Mouse (Mus musculus) liver, adult 2 months (tissue): ENCODE data around the gene Atp6v1d. TPM values are rescaled to one million over a fixed set of nuclear protein-coding genes. Genes with fewer than 3 reads are reported as not detected.

Experiments
- DNase-seq: peaks from one replicate; pipeline ENCODE4 v3.0.0-alpha.2; 2011; ENCODE audit warnings: low read depth, low spot score; ENCODE audit errors: extremely low read depth
- H3K27ac ChIP-seq: fragments of 200-500 bp; replicated peaks from 2 replicates; pipeline ENCODE4 v1.5.1; 2012; ENCODE audit warnings: low read depth, mild to moderate bottlenecking, control low read depth, inconsistent platforms, low read length; ENCODE audit not compliant: insufficient read depth
- H3K27me3 ChIP-seq: fragments of 200-500 bp; 2 replicates; pipeline ENCODE4 v1.6.1; 2012; ENCODE audit warnings: mild to moderate bottlenecking, moderate library complexity, low read length, inconsistent platforms; ENCODE audit not compliant: control insufficient read depth, insufficient read depth
- H3K36me3 ChIP-seq: fragments of 200-500 bp; 2 replicates; pipeline ENCODE4 v1.6.1; 2012; ENCODE audit warnings: low read length, inconsistent platforms; ENCODE audit not compliant: control insufficient read depth, insufficient read depth
- H3K4me1 ChIP-seq: fragments of 200-500 bp; 2 replicates; pipeline ENCODE4 v1.6.1; 2011; ENCODE audit warnings: low read length; ENCODE audit not compliant: control insufficient read depth, insufficient read depth
- H3K4me3 ChIP-seq: fragments of 200-500 bp; 2 replicates; pipeline ENCODE4 v1.5.1; 2011; ENCODE audit warnings: low read depth, mild to moderate bottlenecking, control low read depth, low read length, moderate library complexity; ENCODE audit not compliant: insufficient read depth
- H3K79me2 ChIP-seq: fragments of 200-500 bp; 2 replicates; pipeline ENCODE4 v1.6.1; 2012; ENCODE audit warnings: inconsistent platforms, mild to moderate bottlenecking, low read length, moderate library complexity; ENCODE audit not compliant: control insufficient read depth, insufficient read depth
- H3K9ac ChIP-seq: fragments of 200-500 bp; 2 replicates; pipeline ENCODE4 v1.6.1; 2012; ENCODE audit warnings: low read depth, mild to moderate bottlenecking, control low read depth, inconsistent platforms, low read length
- CTCF ChIP-seq: fragments of 200-500 bp; IDR thresholded peaks from 2 replicates; pipeline ENCODE4 v1.5.1; 2011; ENCODE audit warnings: low read depth, low read length, control low read depth
- POLR2A ChIP-seq: fragments of 200-500 bp; IDR thresholded peaks from 2 replicates; pipeline ENCODE4 v1.6.1; 2011; ENCODE audit warnings: low read length, control low read depth; ENCODE audit not compliant: insufficient read depth; ENCODE audit errors: extremely low read depth
- WGBS: fragments of 180-500 bp; shearing (Covaris S2); methylation state at CpG from one replicate; pipeline ENCODE4 v1.1.7; 2018; 5-methylcytosine and 5-hydroxymethylcytosine counted together
- polyA plus RNA-seq: library from polyadenylated mRNA; depleted of rRNA; stranded (reverse); fragments of >200 nt; gene quantifications from 2 replicates; pipeline ENCODE4 v1.2.3, GENCODE M21; 2012
- total RNA-seq: library from RNA; depleted of rRNA; stranded (reverse); fragments of >200 nt; gene quantifications from 2 replicates; pipeline ENCODE4 v1.2.3, GENCODE M21; 2014

The Atp6v1d gene
- total and polyA plus RNA-seq, 2 experiments: 9.3 to 19.1 TPM

GRCm38 (mm10) chr12:78839906-78840305 lies 21.5 kb downstream of the Atp6v1d start:
- peaks cover 56% of the 10 kb centered on the region for H3K36me3 ChIP-seq
- no peaks in the 10 kb centered on the region for H3K4me1 ChIP-seq
- no peak overlapping the region for H3K9ac ChIP-seq
- WGBS: 60% methylated on average over 4 of the region's 4 CpGs
- DNase-seq: no peak
- no peaks in the 10 kb centered on the region for H3K79me2 ChIP-seq
- H3K27ac ChIP-seq: no peak overlapping the region
- no peak overlapping the region for H3K4me3 ChIP-seq
- TF ChIP-seq CTCF (no peak), POLR2A (no peak)
- H3K27me3 ChIP-seq: no peaks in the 10 kb centered on the region

GRCm38 (mm10) chr12:78834496-78834895 lies 26.9 kb downstream of the Atp6v1d start:
- Histone ChIP-seq H3K36me3 (peaks cover 40% of the 10 kb centered on the region), H3K4me3 (no peak overlapping the region), H3K9ac (no peak overlapping the region), H3K4me1 (no peaks in the 10 kb centered on the region), H3K27ac (no peak overlapping the region), H3K79me2 (no peaks in the 10 kb centered on the region), H3K27me3 (no peaks in the 10 kb centered on the region)
- TF ChIP-seq POLR2A: no peak
- no peak for DNase-seq
- 97% methylated on average over 2 of the region's 2 CpGs for WGBS

GRCm38 (mm10) chr12:78814437-78814836 lies 47.0 kb downstream of the Atp6v1d start:
- Histone ChIP-seq H3K4me1 (no peaks in the 10 kb centered on the region), H3K4me3 (no peak overlapping the region)

GRCm38 (mm10) chr12:78801836-78802235 lies 59.6 kb downstream of the Atp6v1d start:
- H3K4me3 ChIP-seq: no peak overlapping the region
- H3K27me3 ChIP-seq: no peaks in the 10 kb centered on the region
- H3K36me3 ChIP-seq: peaks cover 14% of the 10 kb centered on the region
- TF ChIP-seq POLR2A (no peak), CTCF (no peak)
- no peak overlapping the region for H3K27ac ChIP-seq
- H3K79me2 ChIP-seq: no peaks in the 10 kb centered on the region
- no peak for DNase-seq
- H3K4me1 ChIP-seq: no peaks in the 10 kb centered on the region
- H3K9ac ChIP-seq: no peak overlapping the region

More at GRCm38 (mm10) chr12:78814437-78814836, 47.0 kb downstream of the Atp6v1d start:
- Histone ChIP-seq H3K9ac (no peak overlapping the region), H3K27me3 (no peaks in the 10 kb centered on the region), H3K36me3 (peaks cover 14% of the 10 kb centered on the region), H3K79me2 (no peaks in the 10 kb centered on the region), H3K27ac (no peak overlapping the region)
- no peak for DNase-seq
- TF ChIP-seq POLR2A (no peak), CTCF (no peak)

- no peaks in the 10 kb centered on the region for H3K79me2 ChIP-seq
- H3K4me1 ChIP-seq: no peaks in the 10 kb centered on the region
- WGBS: 95% methylated on average over 3 of the region's 3 CpGs
- no peak overlapping the region for H3K4me3 ChIP-seq
- no peak for DNase-seq
- H3K27ac ChIP-seq: no peak overlapping the region
- H3K27me3 ChIP-seq: no peaks in the 10 kb centered on the region
- peaks cover 14% of the 10 kb centered on the region for H3K36me3 ChIP-seq
- no peak overlapping the region for H3K9ac ChIP-seq
- TF ChIP-seq POLR2A (no peak), CTCF (no peak)
Measured at GRCm38 (mm10) chr12:78800036-78800435, 61.4 kb downstream of the Atp6v1d start.

- Histone ChIP-seq H3K27ac (no peak overlapping the region), H3K27me3 (no peaks in the 10 kb centered on the region), H3K4me1 (no peaks in the 10 kb centered on the region), H3K4me3 (no peak overlapping the region), H3K36me3 (peaks cover 15% of the 10 kb centered on the region), H3K9ac (no peak overlapping the region), H3K79me2 (no peaks in the 10 kb centered on the region; the same call in 1 of the 2 replicates)
- TF ChIP-seq CTCF: no peak
- TF ChIP-seq POLR2A: no peak
- WGBS: 33% methylated on average over 1 of the region's 1 CpGs
- DNase-seq: no peak
Measured at GRCm38 (mm10) chr12:78794236-78794635, 67.2 kb downstream of the Atp6v1d start.
